Mouse (Mus musculus) forebrain, embryonic 14.5 days (tissue): Measurements from ENCODE around the gene Rnf213. TPM values are rescaled to one million over a fixed set of nuclear protein-coding genes. Genes with fewer than 3 reads are reported as not detected.

Experiments
- microRNA counts: library from miRNA; unstranded; fragments of <30 nt; microRNA quantifications from one replicate; lab custom pipeline; 2016
- microRNA-seq: library from miRNA; unstranded; fragments of <30 nt; microRNA quantifications from one replicate; pipeline ENCODE4, GENCODE M21; 2016
- polyA plus RNA-seq: library from polyadenylated mRNA; unstranded; fragments of >200 nt; fragmentation: Nextera tagmentation; extraction: Ambion mirVana; gene quantifications from 2 replicates; pipeline ENCODE4 v1.2.1, GENCODE M21; 2014

Rnf213 gene
- polyA plus RNA-seq, 1 experiment from 2014 or later, result 1.5 TPM

MicroRNAs encoded within 50 kb of the gene (microRNA counts, 519-probe panel; counts per million panel counts)
- not detected for microRNA mmu-miR-1932 (lab: Ali Mortazavi, UCI)

Small RNAs within 50 kb of the gene (microRNA-seq; reads per million reads assigned to microRNA genes)
- not detected for gene Mir1932

Other genes starting within 250 kb of the Rnf213 start
- 24.6 and 35.8 TPM in 2 replicates for gene Tbc1d16, start 164.6 kb upstream of the Rnf213 start, polyA plus RNA-seq
- gene Ccdc40, start 164.5 kb upstream of the Rnf213 start, polyA plus RNA-seq, result 11.0 and 12.5 TPM in 2 replicates
- 28.3 and 45.5 TPM in 2 replicates for gene Gaa, start 125.2 kb upstream of the Rnf213 start, polyA plus RNA-seq
- 293 and 315 TPM in 2 replicates for gene Eif4a3, start 93.0 kb upstream of the Rnf213 start, polyA plus RNA-seq
- 0.09 and 0.15 TPM in 2 replicates for gene Card14, start 85.3 kb upstream of the Rnf213 start, polyA plus RNA-seq
- gene Sgsh, start 37.6 kb upstream of the Rnf213 start, polyA plus RNA-seq, result 2.7 TPM in 2 replicates
- 2.5 and 3.8 TPM in 2 replicates for gene Slc26a11, start 37.5 kb upstream of the Rnf213 start, polyA plus RNA-seq
- gene Endov, start 98.2 kb downstream of the Rnf213 start, polyA plus RNA-seq, result 15.9 and 18.0 TPM in 2 replicates
- gene Nptx1, start 154.7 kb downstream of the Rnf213 start, polyA plus RNA-seq, result 4.1 and 6.7 TPM in 2 replicates
- 7.0 and 9.3 TPM in 2 replicates for gene Rptor, start 209.8 kb downstream of the Rnf213 start, polyA plus RNA-seq